24 mouse cellular contexts compared by ENCODE assay signal in genomic region chr8:112309816-112310215, GRCm38 (mm10).
"Had no signal": no experiment of that assay in that cellular context is flagged by ENCODE, and none has a peak within 500 bp of the region (broad histone marks: within the 10 kb centered on the region; RNA-seq: fewer than 3 reads in every experiment).

No protein-coding gene starts in this region.

- H3K9ac ChIP-seq: kidney, embryonic 15.5 days; limb, embryonic 13.5 days; liver, embryonic 12.5 days; liver, embryonic 15.5 days; lung, embryonic 15.5 days; midbrain, embryonic 13.5 days; neural tube, embryonic 13.5 days had no signal

- H3K4me3 ChIP-seq: kidney, embryonic 15.5 days; limb, embryonic 10.5 days; limb, embryonic 13.5 days; liver, embryonic 12.5 days; liver, embryonic 15.5 days; lung, embryonic 15.5 days; megakaryocyte, embryonic 14.5 days; midbrain, embryonic 10.5 days; midbrain, embryonic 13.5 days; myocyte; neural tube, embryonic 13.5 days had no signal

- H3K4me1 ChIP-seq: kidney, embryonic 15.5 days; limb, embryonic 10.5 days; limb, embryonic 13.5 days; liver, embryonic 12.5 days; liver, embryonic 15.5 days; lung, embryonic 15.5 days; megakaryocyte, embryonic 14.5 days; midbrain, embryonic 10.5 days; midbrain, embryonic 13.5 days; neural tube, embryonic 13.5 days had no signal

- H3K27ac ChIP-seq: kidney, embryonic 15.5 days; limb, embryonic 10.5 days; limb, embryonic 13.5 days; liver, embryonic 12.5 days; liver, embryonic 15.5 days; lung, embryonic 15.5 days; midbrain, embryonic 10.5 days; midbrain, embryonic 13.5 days; neural tube, embryonic 13.5 days had no signal

- H3K27me3 ChIP-seq: kidney, embryonic 15.5 days; limb, embryonic 13.5 days; liver, embryonic 12.5 days; liver, embryonic 15.5 days; lung, embryonic 15.5 days; megakaryocyte, embryonic 14.5 days; midbrain, embryonic 13.5 days; neural tube, embryonic 13.5 days had no signal

- DNase-seq: kidney, adult 8-10 months; kidney, postnatal 10 days; kidney, postnatal 36 days; layer of hippocampus, postnatal 36 days; liver; lung, adult 18-20 months; lung, postnatal 10 days; lung, postnatal 36 days; retina, postnatal 1 day; right cerebral cortex, postnatal 25 days; thymus, adult 18-20 months; thymus, postnatal 36 days had no signal

- H3K4me2 ChIP-seq: kidney, embryonic 15.5 days; limb, embryonic 13.5 days; liver, embryonic 12.5 days; liver, embryonic 15.5 days; lung, embryonic 15.5 days; midbrain, embryonic 13.5 days; neural tube, embryonic 13.5 days had no signal

- H3K9me3 ChIP-seq: kidney, embryonic 15.5 days; limb, embryonic 10.5 days; limb, embryonic 13.5 days; liver, embryonic 12.5 days; liver, embryonic 15.5 days; lung, embryonic 15.5 days; midbrain, embryonic 10.5 days; midbrain, embryonic 13.5 days; neural tube, embryonic 13.5 days had no signal

- ATAC-seq: liver, embryonic 12.5 days; midbrain, embryonic 13.5 days; midbrain, embryonic 16.5 days had no signal

- H3K36me3 ChIP-seq: kidney, embryonic 15.5 days; limb, embryonic 10.5 days; limb, embryonic 13.5 days; liver, embryonic 12.5 days; liver, embryonic 15.5 days; lung, embryonic 15.5 days; midbrain, embryonic 10.5 days; midbrain, embryonic 13.5 days; neural tube, embryonic 13.5 days had no signal
